Mouse (Mus musculus): ENCODE measurements around the gene Filip1. TPM values are rescaled to one million over a fixed set of nuclear protein-coding genes. Genes with fewer than 3 reads are reported as not detected.

Gene Filip1
- total and polyA plus RNA-seq, 3 experiments: 0.71 to 1.5 (median 1.3) TPM

- dilution Hi-C loops (cut with MboI; ENCODE audit: extremely low pct_ligation_motif_present, extremely low pct_unique_long_range_greater_than_20kb, low sequenced_read_pairs): no loop called here
- no peaks in the 10 kb centered on the region for H3K79me2 ChIP-seq (replicated peaks; ENCODE audit: control insufficient read depth, extremely low read depth, insufficient read depth, poor library complexity, severe bottlenecking)
- no peak for DNase-seq (ENCODE audit: extremely low read depth)
These were observed 181.4 kb downstream of the Filip1 start for GRCm38 (mm10) chr9:79831294-79831693.

DNA sequence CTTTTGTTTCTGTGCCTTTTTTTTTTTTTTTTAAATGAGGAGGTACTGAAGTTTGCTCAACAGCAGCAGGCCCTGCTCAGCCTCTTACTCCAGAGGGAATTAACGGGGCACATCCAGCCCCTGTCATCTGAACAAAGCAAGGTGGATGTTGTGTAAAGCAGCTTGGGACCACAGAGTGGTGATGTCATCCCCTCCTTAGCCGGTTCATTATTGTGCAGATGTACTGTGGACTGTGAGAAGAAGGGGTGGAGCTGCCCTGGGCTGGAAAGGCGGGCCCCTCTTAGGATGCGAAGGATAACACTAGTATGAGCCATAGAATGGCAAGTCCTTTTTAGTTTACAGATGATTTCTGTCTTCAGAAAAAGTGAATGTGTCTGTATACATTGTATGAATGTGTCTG is 181.8 kb downstream of the Filip1 start:
- dilution Hi-C loops (cut with MboI; ENCODE audit: extremely low pct_ligation_motif_present, extremely low pct_unique_long_range_greater_than_20kb, low sequenced_read_pairs) (no loop called here), in situ Hi-C loops (cut with MboI; ENCODE audit: low pct_ligation_motif_present, low pct_unique_long_range_greater_than_20kb, low sequenced_read_pairs) (no loop called here)
- Histone ChIP-seq H3K27me3 (replicated peaks) (no peaks in the 10 kb centered on the region), H3K4me3 (replicated peaks in 1 of 3; ENCODE audit: low read depth in 2 of 3, low read length in 2 of 3, poor library complexity in 1 of 3) (no peak overlapping the region), H3K27ac (ENCODE audit: insufficient read depth, low read depth) (no peak overlapping the region), H3K4me1 (ENCODE audit: control insufficient read depth in 1 of 2, insufficient read depth in 2 of 2) (no peaks in the 10 kb centered on the region), H3K36me3 (replicated peaks in 1 of 2; ENCODE audit: control insufficient read depth in 1 of 2, insufficient read depth in 1 of 2, low read length in 1 of 2) (no peaks in the 10 kb centered on the region), H3K4me2 (ENCODE audit: insufficient read depth, low read depth, poor library complexity, severe bottlenecking) (no peak overlapping the region), H3K9me3 (replicated peaks; ENCODE audit: low read length) (no peaks in the 10 kb centered on the region), H3K79me2 (replicated peaks; ENCODE audit: control insufficient read depth, extremely low read depth, insufficient read depth, poor library complexity, severe bottlenecking) (no peaks in the 10 kb centered on the region), H3K9ac (ENCODE audit: insufficient read depth, low read depth) (no peak overlapping the region)
- no peak for DNase-seq (ENCODE audit: extremely low read depth)
- 0 out of 2 replicates have a peak, but pooled peaks have one; percentile 8 for TF ChIP-seq ZNF384 (IDR thresholded peaks at IDR 0.05; ENCODE audit: low read depth, low read length)
- TF ChIP-seq MYC (IDR thresholded peaks at IDR 0.05; ENCODE audit: low read depth, low read length): no peak

More at GRCm38 (mm10) chr9:79831294-79831693, 181.4 kb downstream of the Filip1 start:
- no peaks in the 10 kb centered on the region for H3K27me3 ChIP-seq (replicated peaks)
- in situ Hi-C loops (cut with MboI; ENCODE audit: low pct_ligation_motif_present, low pct_unique_long_range_greater_than_20kb, low sequenced_read_pairs): no loop called here
- TF ChIP-seq CHD1 (IDR thresholded peaks at IDR 0.05; ENCODE audit: low read depth, low read length) (no peak), ETS1 (conservative IDR thresholded peaks at IDR 0.05; ENCODE audit: low read depth, low read length) (no peak), ELF1 (IDR thresholded peaks at IDR 0.05; ENCODE audit: low read depth, low read length) (no peak), TBP (conservative IDR thresholded peaks at IDR 0.05; ENCODE audit: low read depth, low read length) (no peak), USF1 (IDR thresholded peaks at IDR 0.05; ENCODE audit: low read depth, low read length) (no peak), IRF4 (IDR thresholded peaks at IDR 0.05; ENCODE audit: low read depth, low read length) (no peak), RAD21 (IDR thresholded peaks at IDR 0.05; ENCODE audit: low read depth, low read length) (no peak), UBTF (IDR thresholded peaks at IDR 0.05; ENCODE audit: low read depth, low read length) (no peak), ZMIZ1 (IDR thresholded peaks at IDR 0.05; ENCODE audit: low read depth, low read length) (no peak), TCF12 (IDR thresholded peaks at IDR 0.05; ENCODE audit: low read depth, low read length) (no peak), E2F4 (IDR thresholded peaks at IDR 0.05; ENCODE audit: insufficient replicate concordance, low read depth, low read length) (no peak), CHD2 (IDR thresholded peaks at IDR 0.05; ENCODE audit: low read length) (no peak), KAT2A (IDR thresholded peaks at IDR 0.05; ENCODE audit: insufficient replicate concordance, low read length) (no peak), JUN (IDR thresholded peaks at IDR 0.05; ENCODE audit: insufficient read depth, low read depth, low read length) (no peak), MEF2A (IDR thresholded peaks at IDR 0.05; ENCODE audit: borderline replicate concordance, low read depth, low read length) (no peak)
- H3K4me1 ChIP-seq (ENCODE audit: control insufficient read depth in 1 of 2, insufficient read depth in 2 of 2): no peaks in the 10 kb centered on the region
- no peaks in the 10 kb centered on the region for H3K9me3 ChIP-seq (replicated peaks; ENCODE audit: low read length)
- no peak overlapping the region for H3K27ac ChIP-seq (ENCODE audit: insufficient read depth, low read depth)
- H3K36me3 ChIP-seq (replicated peaks in 1 of 2; ENCODE audit: control insufficient read depth in 1 of 2, insufficient read depth in 1 of 2, low read length in 1 of 2): no peaks in the 10 kb centered on the region
- no peak overlapping the region for H3K4me3 ChIP-seq (replicated peaks in 1 of 3; ENCODE audit: low read depth in 2 of 3, low read length in 2 of 3, poor library complexity in 1 of 3)
- H3K4me2 ChIP-seq (ENCODE audit: insufficient read depth, low read depth, poor library complexity, severe bottlenecking): no peak overlapping the region
- H3K9ac ChIP-seq (ENCODE audit: insufficient read depth, low read depth): no peak overlapping the region

Data from CH12.LX (cell line).